Mouse (Mus musculus) thymus, postnatal 36 days (tissue): ENCODE data around the gene Rag1.
A peak's percentile ranks its signal among the peaks of the same experiment; 100 is the strongest.

Source experiments
- DNase-seq, 2 experiments: peaks; one replicate each; pipeline ENCODE4 v3.0.0; 2022; ENCODE audit warnings: mixed read lengths in 2 of 2

Rag1 gene

GRCm38 (mm10) chr2:101649114-101649671 is at the start of gene Rag1, which contains the start of gene B230118H07Rik:
Rag1 (minus strand) TSS chr2:101649501.
B230118H07Rik (minus strand) TSS chr2:101649532.
- peak; percentile 79 to 89 for DNase-seq

GRCm38 (mm10) chr2:101695584-101695983 is 46.3 kb upstream of the Rag1 start:
- DNase-seq = no peak

- DNase-seq = no peak
These were observed 44.4 kb upstream of the Rag1 start for GRCm38 (mm10) chr2:101693577-101694215.

GRCm38 (mm10) chr2:101693043-101693442 is 43.7 kb upstream of the Rag1 start:
- DNase-seq = no peak

- no peak for DNase-seq
These were observed 41.0 kb upstream of the Rag1 start for GRCm38 (mm10) chr2:101690252-101690827.

- DNase-seq = no peak
These were observed 38.7 kb upstream of the Rag1 start for GRCm38 (mm10) chr2:101688011-101688410.

- DNase-seq = no peak
These were observed 35.1 kb upstream of the Rag1 start for GRCm38 (mm10) chr2:101684421-101684820.

GRCm38 (mm10) chr2:101679164-101679784 is 30.0 kb upstream of the Rag1 start:
- peak; percentile 13 to 14 for DNase-seq

- peak; percentile 88 to 89 for DNase-seq
These were observed 29.1 kb upstream of the Rag1 start, which contains the start of gene Traf6 for GRCm38 (mm10) chr2:101678236-101679021. Traf6 (plus strand) TSS chr2:101678429.

GRCm38 (mm10) chr2:101673547-101673946 is 24.2 kb upstream of the Rag1 start:
- DNase-seq = no peak

GRCm38 (mm10) chr2:101668751-101669150 is 19.4 kb upstream of the Rag1 start:
- no peak for DNase-seq

- DNase-seq = no peak
These were observed 16.4 kb upstream of the Rag1 start for GRCm38 (mm10) chr2:101665703-101666092.

- DNase-seq = peak; percentile 70 to 73
These were observed 15.9 kb upstream of the Rag1 start for GRCm38 (mm10) chr2:101665058-101665702.

- no peak for DNase-seq
These were observed 11.2 kb upstream of the Rag1 start for GRCm38 (mm10) chr2:101660536-101660935.

- peak; percentile 80 to 81 for DNase-seq
These were observed 3.8 kb upstream of the Rag1 start for GRCm38 (mm10) chr2:101652921-101653597.

- peak in 1 of 2 experiments; percentile 28 for DNase-seq
These were observed 3.1 kb upstream of the Rag1 start for GRCm38 (mm10) chr2:101652204-101652920.

GRCm38 (mm10) chr2:101650446-101650845 is 1.1 kb upstream of the Rag1 start:
- peak in 1 of 2 experiments; percentile 52 for DNase-seq

- DNase-seq = no peak
These were observed 940 bp downstream of the Rag1 start for GRCm38 (mm10) chr2:101648361-101648760.

GRCm38 (mm10) chr2:101645841-101646240 is 3.5 kb downstream of the Rag1 start:
- peak in 1 of 2 experiments; percentile 45 for DNase-seq

GRCm38 (mm10) chr2:101639840-101640350 is 9.4 kb downstream of the Rag1 start:
- no peak for DNase-seq
